Mouse (Mus musculus) stomach, embryonic 15.5 days (tissue): ENCODE results near the gene Slc24a3. TPM values are rescaled to one million over a fixed set of nuclear protein-coding genes. Genes with fewer than 3 reads are reported as not detected.
A peak's percentile ranks its signal among the peaks of the same experiment; 100 is the strongest.

Experiments
- ATAC-seq: fragments of 200-750 bp; cut with Nextera tagmentation; 2 replicates; pipeline ENCODE4 v1.8.0; 2017; ENCODE audit warnings: low read depth, moderate number of reproducible peaks, moderate TSS enrichment; ENCODE audit not compliant: insufficient read depth, low FRiP score
- H3K27ac ChIP-seq: fragments of 300-500 bp; sonication (generic); 2 replicates; pipeline ENCODE4 v1.5.1; 2015; ENCODE audit warnings: mild to moderate bottlenecking, inconsistent platforms
- H3K27me3 ChIP-seq: fragments of 300-500 bp; sonication (generic); replicated peaks from 2 replicates; pipeline ENCODE4 v1.6.1; 2015; ENCODE audit warnings: inconsistent platforms
- H3K36me3 ChIP-seq: fragments of 300-500 bp; sonication (generic); 2 replicates; pipeline ENCODE4 v1.6.1; 2015; ENCODE audit warnings: inconsistent platforms
- H3K4me1 ChIP-seq: fragments of 300-500 bp; sonication (generic); 2 replicates; pipeline ENCODE4 v1.6.1; 2015; ENCODE audit warnings: inconsistent platforms
- H3K4me2 ChIP-seq: fragments of 300-500 bp; sonication (generic); 2 replicates; pipeline ENCODE4 v1.6.1; 2015; ENCODE audit warnings: mild to moderate bottlenecking, inconsistent platforms
- H3K4me3 ChIP-seq: fragments of 300-500 bp; sonication (generic); replicated peaks from 2 replicates; pipeline ENCODE4 v1.5.1; 2015; ENCODE audit warnings: inconsistent platforms
- H3K9ac ChIP-seq: fragments of 300-500 bp; sonication (generic); 2 replicates; pipeline ENCODE4 v1.6.1; 2015; ENCODE audit warnings: inconsistent platforms
- H3K9me3 ChIP-seq: fragments of 300-500 bp; sonication (generic); 2 replicates; pipeline ENCODE4 v1.6.1; 2016; ENCODE audit warnings: inconsistent platforms
- WGBS: fragments of 180-500 bp; shearing (Covaris S2); methylation state at CpG from one replicate; pipeline ENCODE4 v1.1.7; 2015; 5-methylcytosine and 5-hydroxymethylcytosine counted together
- polyA plus RNA-seq: library from polyadenylated mRNA; unstranded; fragments of >200 nt; fragmentation: Nextera tagmentation; extraction: Ambion mirVana; gene quantifications from 2 replicates; pipeline ENCODE4 v1.2.1, GENCODE M21; 2015

Gene Slc24a3
- polyA plus RNA-seq, 1 experiment from 2014 or later = 5.4 TPM

GRCm38 (mm10) chr2:145214086-145214831, 46.7 kb downstream of the Slc24a3 start:
- ATAC-seq = peak; percentile 53; the same call in 1 of the 2 replicates
- H3K4me2 ChIP-seq = no peak overlapping the region
- 82% methylated on average over 8 of the region's 8 CpGs for WGBS
- H3K27me3 ChIP-seq = no peaks in the 10 kb centered on the region
- H3K27ac ChIP-seq = no peak overlapping the region
- H3K9ac ChIP-seq = no peak overlapping the region
- H3K4me1 ChIP-seq = no peaks in the 10 kb centered on the region
- H3K9me3 ChIP-seq = no peaks in the 10 kb centered on the region
- no peak overlapping the region for H3K4me3 ChIP-seq
- H3K36me3 ChIP-seq = no peaks in the 10 kb centered on the region

- Histone ChIP-seq H3K27ac (no peak overlapping the region), H3K4me2 (no peak overlapping the region), H3K9ac (no peak overlapping the region), H3K9me3 (no peaks in the 10 kb centered on the region), H3K27me3 (no peaks in the 10 kb centered on the region), H3K4me1 (no peaks in the 10 kb centered on the region), H3K36me3 (no peaks in the 10 kb centered on the region), H3K4me3 (no peak overlapping the region)
- 58% methylated on average over 2 of the region's 2 CpGs for WGBS
- ATAC-seq = no peak
Observed at GRCm38 (mm10) chr2:145216580-145216979, 49.0 kb downstream of the Slc24a3 start.

DNA sequence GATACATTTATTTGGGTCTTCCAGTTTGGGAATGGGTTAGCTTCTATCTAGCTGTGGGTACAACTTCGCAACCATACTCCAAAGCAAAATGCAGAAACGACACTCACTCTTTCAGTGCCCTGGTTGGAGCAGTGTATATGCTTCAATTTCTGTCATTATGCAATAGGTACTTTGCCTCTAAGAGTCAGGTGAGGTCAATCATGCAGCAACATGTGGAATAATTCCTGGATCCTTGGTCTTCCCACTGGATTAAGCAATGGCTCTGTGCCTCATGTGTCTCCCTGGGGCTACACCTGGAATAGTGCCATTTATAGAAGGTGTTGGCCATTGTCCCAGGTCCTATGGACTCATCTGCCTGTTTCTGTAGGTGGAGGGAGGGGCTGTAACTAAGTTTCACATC, 49.9 kb downstream of the Slc24a3 start:
- Histone ChIP-seq H3K4me1 (no peaks in the 10 kb centered on the region), H3K27ac (no peak overlapping the region), H3K27me3 (no peaks in the 10 kb centered on the region), H3K9ac (no peak overlapping the region), H3K4me2 (no peak overlapping the region), H3K4me3 (no peak overlapping the region), H3K36me3 (no peaks in the 10 kb centered on the region), H3K9me3 (no peaks in the 10 kb centered on the region)
- WGBS = 89% methylated on average over 2 of the region's 2 CpGs
- no peak for ATAC-seq

GRCm38 (mm10) chr2:145219246-145219645, 51.7 kb downstream of the Slc24a3 start:
- WGBS = 66% methylated on average over 6 of the region's 6 CpGs
- H3K9me3 ChIP-seq = no peaks in the 10 kb centered on the region
- no peaks in the 10 kb centered on the region for H3K27me3 ChIP-seq

GRCm38 (mm10) chr2:145223646-145224045, 56.1 kb downstream of the Slc24a3 start:
- H3K9ac ChIP-seq = no peak overlapping the region

More at GRCm38 (mm10) chr2:145219246-145219645, 51.7 kb downstream of the Slc24a3 start:
- Histone ChIP-seq H3K4me1 (no peaks in the 10 kb centered on the region), H3K36me3 (no peaks in the 10 kb centered on the region), H3K9ac (no peak overlapping the region), H3K27ac (0 out of 2 replicates have a peak overlapping the region, but pooled peaks have one; percentile 16), H3K4me3 (no peak overlapping the region), H3K4me2 (no peak overlapping the region)
- no peak for ATAC-seq

GRCm38 (mm10) chr2:145225640-145226039, 58.1 kb downstream of the Slc24a3 start:
- no peak overlapping the region for H3K27ac ChIP-seq
- H3K9me3 ChIP-seq = no peaks in the 10 kb centered on the region
- ATAC-seq = no peak; the same call in 1 of the 2 replicates
- no peaks in the 10 kb centered on the region for H3K27me3 ChIP-seq
- no peak overlapping the region for H3K9ac ChIP-seq
- no peaks in the 10 kb centered on the region for H3K4me1 ChIP-seq
- no peaks in the 10 kb centered on the region for H3K36me3 ChIP-seq
- no peak overlapping the region for H3K4me3 ChIP-seq
- WGBS = 55% methylated on average over 3 of the region's 3 CpGs
- no peak overlapping the region for H3K4me2 ChIP-seq

More at GRCm38 (mm10) chr2:145223646-145224045, 56.1 kb downstream of the Slc24a3 start:
- WGBS = 76% methylated on average over 4 of the region's 4 CpGs
- H3K27me3 ChIP-seq = no peaks in the 10 kb centered on the region
- ATAC-seq = no peak
- no peaks in the 10 kb centered on the region for H3K4me1 ChIP-seq
- H3K4me2 ChIP-seq = no peak overlapping the region
- no peaks in the 10 kb centered on the region for H3K36me3 ChIP-seq
- H3K4me3 ChIP-seq = no peak overlapping the region
- no peaks in the 10 kb centered on the region for H3K9me3 ChIP-seq
- H3K27ac ChIP-seq = no peak overlapping the region

DNA sequence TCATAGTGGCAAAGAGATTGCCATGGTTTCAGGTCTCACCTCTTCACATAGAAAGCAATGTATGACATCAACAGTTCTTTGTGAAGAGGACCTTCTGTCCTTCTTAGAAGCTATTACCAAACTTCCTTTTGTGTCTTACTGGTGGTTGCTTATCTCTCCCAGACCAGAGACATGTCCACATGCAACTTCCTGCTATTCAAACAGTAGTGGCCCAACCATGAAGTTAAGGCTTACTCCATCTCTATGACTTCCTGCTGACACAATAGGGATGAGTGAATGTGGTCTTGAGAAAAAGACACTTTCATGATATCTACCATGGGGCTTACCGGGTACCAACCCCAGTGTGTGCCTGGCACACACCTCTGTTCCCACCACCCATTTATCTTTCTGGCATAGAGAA, 58.5 kb downstream of the Slc24a3 start:
- Histone ChIP-seq H3K4me2 (no peak overlapping the region), H3K27me3 (no peaks in the 10 kb centered on the region), H3K36me3 (no peaks in the 10 kb centered on the region), H3K9ac (no peak overlapping the region), H3K4me1 (no peaks in the 10 kb centered on the region), H3K4me3 (no peak overlapping the region), H3K9me3 (no peaks in the 10 kb centered on the region), H3K27ac (no peak overlapping the region)
- WGBS = 81% methylated on average over 1 of the region's 1 CpGs
- ATAC-seq = peak; percentile 47; the same call in 1 of the 2 replicates

DNA sequence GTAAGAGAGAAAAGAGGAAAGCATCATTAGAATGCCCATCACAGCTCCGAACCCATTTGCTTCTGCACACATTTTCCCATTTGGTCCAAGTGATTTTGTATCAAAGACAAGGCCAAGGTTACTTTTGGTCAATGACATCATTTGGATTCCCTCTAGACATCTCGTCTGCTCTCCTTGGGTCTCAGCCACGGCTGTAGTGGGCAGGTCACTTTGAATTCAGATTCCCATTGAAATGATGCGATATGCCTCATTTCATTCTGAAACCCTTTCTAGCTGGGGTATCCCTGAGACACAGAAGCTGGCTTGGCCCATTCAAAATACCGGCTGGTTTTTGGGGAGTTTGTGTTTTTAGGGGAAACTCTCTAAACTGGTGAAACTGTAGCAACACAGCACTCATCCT, 59.8 kb downstream of the Slc24a3 start:
- no peak overlapping the region for H3K4me2 ChIP-seq
- H3K4me1 ChIP-seq = no peaks in the 10 kb centered on the region
- WGBS = 90% methylated on average over 5 of the region's 5 CpGs
- no peak overlapping the region for H3K9ac ChIP-seq
- H3K27me3 ChIP-seq = no peaks in the 10 kb centered on the region
- H3K27ac ChIP-seq = no peak overlapping the region
- no peaks in the 10 kb centered on the region for H3K9me3 ChIP-seq
- H3K4me3 ChIP-seq = no peak overlapping the region
- H3K36me3 ChIP-seq = no peaks in the 10 kb centered on the region
- ATAC-seq = no peak

GRCm38 (mm10) chr2:145232764-145233484, 65.4 kb downstream of the Slc24a3 start:
- H3K9me3 ChIP-seq = no peaks in the 10 kb centered on the region
- ATAC-seq = peak; percentile 73
- WGBS = 33% methylated on average over 6 of the region's 6 CpGs

DNA sequence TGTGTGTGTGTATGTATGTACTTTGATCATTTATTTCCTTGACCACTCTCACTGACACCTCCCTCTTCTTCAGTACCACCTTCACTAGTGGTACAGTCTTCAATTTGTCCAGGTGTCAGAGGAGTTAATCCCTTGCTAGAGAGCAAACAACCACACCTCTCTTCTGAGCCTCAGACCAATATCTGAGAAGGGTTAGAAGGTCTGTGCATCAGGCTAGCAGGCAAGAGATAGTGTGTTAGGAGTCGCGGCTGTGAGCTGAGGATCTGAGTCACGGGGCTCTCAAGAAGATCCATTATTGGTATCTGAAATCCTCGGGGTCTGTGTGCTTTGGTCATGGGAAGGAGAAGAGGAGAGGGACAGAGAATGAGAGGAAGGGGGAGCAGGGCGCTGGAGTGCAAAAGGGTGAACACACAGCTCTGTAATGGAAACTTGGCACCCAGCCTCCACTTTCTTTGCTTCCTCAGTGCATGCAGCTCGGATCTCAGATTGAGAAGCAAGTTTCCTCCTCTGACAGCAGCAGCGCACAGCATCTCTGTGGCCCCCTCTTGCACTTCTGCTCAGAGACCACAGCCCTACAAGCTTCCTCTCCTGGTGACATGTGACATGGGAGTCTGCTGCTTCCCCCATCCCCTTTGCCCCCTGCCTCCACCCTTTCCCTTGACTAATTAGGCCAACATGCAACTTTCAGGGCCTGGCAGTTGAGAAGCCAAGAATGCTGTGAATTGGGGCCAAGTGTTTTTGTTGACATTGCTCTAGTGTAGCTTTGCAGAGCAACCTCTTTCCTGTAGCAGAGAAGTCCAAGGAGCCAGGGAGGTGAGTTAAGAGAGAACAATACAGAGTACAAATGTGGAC, 66.2 kb downstream of the Slc24a3 start:
- no peaks in the 10 kb centered on the region for H3K27me3 ChIP-seq
- 20% methylated on average over 7 of the region's 7 CpGs for WGBS
- peak overlapping the region; percentile 40; the same call in 1 of the 2 replicates for H3K27ac ChIP-seq
- no peak overlapping the region for H3K4me3 ChIP-seq
- no peaks in the 10 kb centered on the region for H3K36me3 ChIP-seq
- no peaks in the 10 kb centered on the region for H3K9me3 ChIP-seq
- H3K4me1 ChIP-seq = peaks cover 18% of the 10 kb centered on the region
- H3K4me2 ChIP-seq = peak overlapping the region; percentile 6; the same call in 1 of the 2 replicates
- H3K9ac ChIP-seq = no peak overlapping the region
- ATAC-seq = peak; percentile 63; the same call in 1 of the 2 replicates

More at GRCm38 (mm10) chr2:145232764-145233484, 65.4 kb downstream of the Slc24a3 start:
- no peaks in the 10 kb centered on the region for H3K36me3 ChIP-seq
- no peak overlapping the region for H3K4me3 ChIP-seq
- H3K27me3 ChIP-seq = no peaks in the 10 kb centered on the region
- no peak overlapping the region for H3K4me2 ChIP-seq
- peaks cover 18% of the 10 kb centered on the region for H3K4me1 ChIP-seq
- H3K9ac ChIP-seq = no peak overlapping the region
- no peak overlapping the region; the same call in 1 of the 2 replicates for H3K27ac ChIP-seq

- ATAC-seq = no peak
- no peaks in the 10 kb centered on the region for H3K9me3 ChIP-seq
- H3K9ac ChIP-seq = no peak overlapping the region
- WGBS = 84% methylated on average over 4 of the region's 4 CpGs
- no peaks in the 10 kb centered on the region for H3K4me1 ChIP-seq
- no peaks in the 10 kb centered on the region for H3K27me3 ChIP-seq
- no peaks in the 10 kb centered on the region for H3K36me3 ChIP-seq
- no peak overlapping the region for H3K27ac ChIP-seq
- no peak overlapping the region for H3K4me2 ChIP-seq
- no peak overlapping the region for H3K4me3 ChIP-seq
Observed at GRCm38 (mm10) chr2:145246384-145246783, 78.8 kb downstream of the Slc24a3 start.
